12 mouse cellular contexts compared by ENCODE assay signal in genomic region chr8:120343582-120343981, GRCm38 (mm10).
A peak's percentile ranks its signal among the peaks of the same experiment; 100 is the strongest.
DNase-seq lines count a peak whose midpoint lies in the region; ATAC-seq lines count a peak whose summit lies in the region.
"Had no signal": no experiment of that assay in that cellular context is flagged by ENCODE, and none has a peak within 500 bp of the region (broad histone marks: within the 10 kb centered on the region; RNA-seq: fewer than 3 reads in every experiment).

No protein-coding gene starts in this region.

- no peak for DNase-seq in heart, postnatal 25 days (ENCODE audit: low spot score)
- no peak for DNase-seq in limb, embryonic 10.5 days (ENCODE audit: low spot score)
- no peak for DNase-seq in layer of hippocampus, adult 9-11 months
- DNase-seq in adrenal gland, adult (ENCODE audit: inconsistent age in 2 of 2, low spot score in 1 of 2), result no peak
- DNase-seq: cerebellum, postnatal 10 days; kidney, adult 11 months had no signal

- no peaks in the 10 kb centered on the region for H3K36me3 ChIP-seq in heart, embryonic 16.5 days (ENCODE audit: control insufficient read depth, insufficient read depth)
- no peaks in the 10 kb centered on the region for H3K36me3 ChIP-seq in forebrain, embryonic 13.5 days (ENCODE audit: poor library complexity, severe bottlenecking)
- peaks cover 3% of the 10 kb centered on the region; the same call in 1 of the 2 replicates for H3K36me3 ChIP-seq in limb, embryonic 10.5 days
- H3K36me3 ChIP-seq in midbrain, embryonic 16.5 days (ENCODE audit: control insufficient read depth, insufficient read depth, low read length), result no peaks in the 10 kb centered on the region
- no peaks in the 10 kb centered on the region for H3K36me3 ChIP-seq in intestine, embryonic 15.5 days
- H3K36me3 ChIP-seq: embryonic facial prominence, embryonic 15.5 days had no signal

- no peak overlapping the region for H3K4me3 ChIP-seq in heart, embryonic 16.5 days (ENCODE audit: low read length)
- no peak overlapping the region for H3K4me3 ChIP-seq in forebrain, embryonic 13.5 days
- no peak overlapping the region for H3K4me3 ChIP-seq in limb, embryonic 10.5 days
- H3K4me3 ChIP-seq in midbrain, embryonic 16.5 days (ENCODE audit: low read depth, low read length), result no peak overlapping the region
- no peak overlapping the region for H3K4me3 ChIP-seq in intestine, embryonic 15.5 days (replicated peaks)
- H3K4me3 ChIP-seq: embryonic facial prominence, embryonic 15.5 days; heart, embryonic 12.5 days had no signal

- no peaks in the 10 kb centered on the region for H3K27me3 ChIP-seq in heart, embryonic 16.5 days (ENCODE audit: control insufficient read depth, insufficient read depth, low read length)
- no peaks in the 10 kb centered on the region for H3K27me3 ChIP-seq in forebrain, embryonic 13.5 days
- H3K27me3 ChIP-seq in limb, embryonic 10.5 days (ENCODE audit: low read depth, poor library complexity, severe bottlenecking), result 0 out of 2 replicates have a peak, but pooled peaks cover 9% of the 10 kb centered on the region
- no peaks in the 10 kb centered on the region for H3K27me3 ChIP-seq in midbrain, embryonic 16.5 days (ENCODE audit: control insufficient read depth, insufficient read depth, low read depth, low read length)
- H3K27me3 ChIP-seq in intestine, embryonic 15.5 days (replicated peaks), result no peaks in the 10 kb centered on the region
- H3K27me3 ChIP-seq: embryonic facial prominence, embryonic 15.5 days; heart, embryonic 12.5 days had no signal

- no peaks in the 10 kb centered on the region for H3K9me3 ChIP-seq in heart, embryonic 16.5 days (replicated peaks; ENCODE audit: control insufficient read depth, low read length)
- H3K9me3 ChIP-seq in forebrain, embryonic 13.5 days (replicated peaks), result no peaks in the 10 kb centered on the region
- no peaks in the 10 kb centered on the region for H3K9me3 ChIP-seq in limb, embryonic 10.5 days (replicated peaks)
- H3K9me3 ChIP-seq in midbrain, embryonic 16.5 days (replicated peaks; ENCODE audit: control insufficient read depth, low read length, poor library complexity, severe bottlenecking), result no peaks in the 10 kb centered on the region
- H3K9me3 ChIP-seq in intestine, embryonic 15.5 days, result no peaks in the 10 kb centered on the region
- H3K9me3 ChIP-seq: embryonic facial prominence, embryonic 15.5 days had no signal

- intact Hi-C loops in heart, postnatal 25 days (cut with DNase I), result no loop called here

- H3K4me2 ChIP-seq in heart, embryonic 16.5 days (ENCODE audit: low read depth, low read length), result no peak overlapping the region
- no peak overlapping the region for H3K4me2 ChIP-seq in forebrain, embryonic 13.5 days
- no peak overlapping the region for H3K4me2 ChIP-seq in midbrain, embryonic 16.5 days (ENCODE audit: low read length)
- no peak overlapping the region for H3K4me2 ChIP-seq in intestine, embryonic 15.5 days (replicated peaks)
- H3K4me2 ChIP-seq: embryonic facial prominence, embryonic 15.5 days; heart, embryonic 12.5 days had no signal

- no peak for ATAC-seq in heart, embryonic 16.5 days (replicated peaks; ENCODE audit: extremely low read depth, insufficient read depth, low FRiP score)
- no peak for ATAC-seq in forebrain, embryonic 13.5 days
- ATAC-seq in midbrain, embryonic 16.5 days, result no peak
- ATAC-seq in intestine, embryonic 15.5 days, result no peak

- H3K9ac ChIP-seq in heart, embryonic 16.5 days (ENCODE audit: low read length), result no peak overlapping the region
- peak overlapping the region; percentile 12; the same call in 1 of the 2 replicates for H3K9ac ChIP-seq in forebrain, embryonic 13.5 days
- H3K9ac ChIP-seq in midbrain, embryonic 16.5 days (ENCODE audit: low read depth, low read length), result no peak overlapping the region
- no peak overlapping the region for H3K9ac ChIP-seq in intestine, embryonic 15.5 days
- H3K9ac ChIP-seq: embryonic facial prominence, embryonic 15.5 days; heart, embryonic 12.5 days had no signal

- peaks cover 34% of the 10 kb centered on the region for H3K4me1 ChIP-seq in heart, embryonic 16.5 days (ENCODE audit: control insufficient read depth, insufficient read depth, low read length)
- H3K4me1 ChIP-seq in forebrain, embryonic 13.5 days, result peaks cover 95% of the 10 kb centered on the region
- H3K4me1 ChIP-seq in limb, embryonic 10.5 days, result peaks cover 94% of the 10 kb centered on the region
- H3K4me1 ChIP-seq in midbrain, embryonic 16.5 days (ENCODE audit: control insufficient read depth, insufficient read depth, low read length), result peaks cover 42% of the 10 kb centered on the region
- H3K4me1 ChIP-seq in intestine, embryonic 15.5 days (replicated peaks), result peaks cover 11% of the 10 kb centered on the region; the same call in 1 of the 2 replicates

- WGBS in heart, embryonic 16.5 days, result 55% methylated on average over 12 of the region's 12 CpGs
- WGBS in forebrain, embryonic 13.5 days, result 44% methylated on average over 12 of the region's 12 CpGs
- WGBS in limb, embryonic 10.5 days, result 86% methylated on average over 12 of the region's 12 CpGs
- 43% methylated on average over 12 of the region's 12 CpGs for WGBS in midbrain, embryonic 16.5 days
- WGBS in intestine, embryonic 15.5 days, result 82% methylated on average over 12 of the region's 12 CpGs

- H3K27ac ChIP-seq in heart, embryonic 16.5 days (ENCODE audit: low read length), result peak overlapping the region; percentile 9; the same call in 1 of the 2 replicates
- peak overlapping the region; percentile 80 for H3K27ac ChIP-seq in forebrain, embryonic 13.5 days
- peak overlapping the region; percentile 50; the same call in 1 of the 2 replicates for H3K27ac ChIP-seq in limb, embryonic 10.5 days
- H3K27ac ChIP-seq in midbrain, embryonic 16.5 days (ENCODE audit: low read length), result peak overlapping the region; percentile 55
- no peak overlapping the region for H3K27ac ChIP-seq in intestine, embryonic 15.5 days
- H3K27ac ChIP-seq: embryonic facial prominence, embryonic 15.5 days had no signal
